Mouse (Mus musculus) neutrophil, adult 59 days (primary cell): ENCODE data around the gene Atp6v0e. TPM values are rescaled to one million over a fixed set of nuclear protein-coding genes. Genes with fewer than 3 reads are reported as not detected.

Source experiments
- total RNA-seq, 2 experiments: library from RNA; stranded (reverse); gene quantifications; 1 replicate in 1 of 2; 2 replicates in 1 of 2; pipeline ENCODE4 v1.2.4; 2023

Gene Atp6v0e
- 100 to 1,000 TPM; 150 to 158 TPM for total RNA-seq

DNA sequence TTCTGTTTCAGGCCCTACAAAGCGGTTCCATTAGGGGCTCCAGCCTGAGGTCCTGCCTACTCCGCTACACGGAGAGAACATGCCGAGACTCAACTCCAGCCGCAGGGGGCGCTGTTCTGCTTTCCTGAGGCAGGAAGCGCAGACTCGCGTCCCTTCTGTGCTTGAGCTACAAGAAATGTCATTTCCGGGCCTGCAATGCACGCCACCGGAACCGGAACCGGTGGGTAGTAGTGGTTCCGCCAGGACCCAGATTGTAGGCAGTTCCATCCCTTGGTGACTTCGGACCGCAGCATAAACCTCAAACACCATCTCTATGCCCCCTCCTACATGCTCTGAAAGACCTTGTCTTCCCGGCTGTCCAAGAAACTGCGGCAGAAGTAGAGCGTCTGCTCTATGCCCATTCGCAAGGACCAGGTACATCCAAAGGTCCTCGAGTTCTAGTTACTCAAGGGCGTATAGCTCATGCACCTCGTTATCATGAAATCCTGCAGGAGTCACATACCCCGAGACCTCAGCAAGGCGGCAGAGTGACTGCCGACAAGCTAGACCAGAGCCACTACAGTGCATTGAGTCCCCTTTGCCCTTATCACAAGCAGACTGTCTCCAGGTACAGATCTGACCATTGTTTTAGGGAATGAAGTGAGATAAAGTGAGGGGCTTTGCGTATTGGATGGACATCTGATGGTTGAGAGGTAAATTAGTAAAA is at the start of gene Atp6v0e:
Atp6v0e (plus strand) TSS at position 254 of the 706 bp plus-strand sequence.

DNA sequence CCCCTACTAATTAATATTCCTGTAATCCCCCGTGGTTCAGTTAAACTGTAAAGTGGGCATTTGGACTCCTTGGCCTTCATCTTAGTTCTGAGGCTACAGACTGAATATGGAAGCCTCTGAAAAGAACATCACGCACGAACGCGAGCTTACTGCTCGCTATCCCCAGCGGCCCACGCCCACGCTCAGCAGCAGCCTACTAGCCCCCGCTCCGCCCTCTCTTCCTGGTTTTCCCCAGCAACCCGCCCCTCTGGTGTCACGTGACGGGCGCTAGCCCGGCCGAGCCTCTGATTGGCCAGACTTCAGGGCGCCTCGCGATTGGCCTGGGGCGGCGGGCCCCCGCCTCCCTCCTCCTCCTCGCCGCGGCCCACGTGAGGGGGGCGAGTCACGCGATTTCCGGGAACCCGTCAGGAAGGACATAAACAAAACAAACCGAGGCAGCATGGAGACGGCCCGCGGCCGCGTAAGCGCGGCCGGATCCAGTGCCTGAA is 52.3 kb downstream of the Atp6v0e start, which contains the start of gene Crebrf:
Crebrf (plus strand) TSS at position 380 of the 488 bp plus-strand sequence.

Other genes with a start within 250 kb of the Atp6v0e start
- 10 to 100 TPM; 12.5 to 16.5 TPM for gene Neurl1b, start 248.4 kb upstream of the Atp6v0e start, total RNA-seq
- gene Ergic1, start 101.7 kb upstream of the Atp6v0e start, total RNA-seq = 10 to 100 TPM; 17.6 to 17.8 TPM
- 1,000 to 10,000 TPM; 1,695 to 2,915 TPM for gene Dusp1, start 101.1 kb upstream of the Atp6v0e start, total RNA-seq
- gene Crebrf, start 52.4 kb downstream of the Atp6v0e start, total RNA-seq = 10 to 100 TPM; 51.9 to 55.9 TPM
- gene Bnip1, start 117.8 kb downstream of the Atp6v0e start, total RNA-seq = 10 to 100 TPM; 13.7 to 15.9 TPM
- gene Nkx2-5, start 181.8 kb downstream of the Atp6v0e start, total RNA-seq = not detected